Mouse (Mus musculus): Measurements from ENCODE around the gene Lcn5. TPM values are rescaled to one million over a fixed set of nuclear protein-coding genes. Genes with fewer than 3 reads are reported as not detected.
"Not testable (repeated sequence)": the region's sequence is repeated elsewhere in the genome, so short reads cannot be mapped to it uniquely, and the experiment has no call there.

Lcn5 gene
- polyA plus RNA-seq, 1 experiment from 2014 or later: not detected

DNA sequence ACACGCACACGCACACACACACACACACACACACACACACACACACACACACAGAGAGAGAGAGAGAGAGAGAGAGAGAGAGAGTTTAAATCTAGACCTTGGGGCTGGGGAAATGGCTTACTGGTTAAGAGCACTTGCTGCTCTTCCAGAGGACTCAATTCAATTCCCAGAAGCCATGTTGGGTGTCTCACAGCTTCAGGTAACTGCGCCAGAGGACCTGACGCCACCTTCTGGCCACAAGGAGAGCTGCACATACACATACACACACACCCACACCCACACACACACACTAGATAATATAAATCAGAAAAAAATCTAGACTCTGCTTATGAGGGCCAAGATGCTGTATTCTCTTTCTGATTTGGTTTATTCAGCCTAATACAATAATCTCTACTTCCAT, 29.2 kb downstream of the Lcn5 start:
- 67% methylated on average over 4 of the region's 4 CpGs for WGBS
- Histone ChIP-seq H3K9ac (no peak overlapping the region), H3K27ac (no peak overlapping the region), H3K36me3 (no peaks in the 10 kb centered on the region), H3K4me3 (no peak overlapping the region), H3K27me3 (0 out of 2 replicates have a peak, but pooled peaks cover 5% of the 10 kb centered on the region), H3K4me1 (no peaks in the 10 kb centered on the region), H3K9me3 (no peaks in the 10 kb centered on the region), H3K4me2 (no peak overlapping the region)
- no peak for ATAC-seq (ENCODE audit: insufficient number of reproducible peaks, low FRiP score, low TSS enrichment, low read depth)

DNA sequence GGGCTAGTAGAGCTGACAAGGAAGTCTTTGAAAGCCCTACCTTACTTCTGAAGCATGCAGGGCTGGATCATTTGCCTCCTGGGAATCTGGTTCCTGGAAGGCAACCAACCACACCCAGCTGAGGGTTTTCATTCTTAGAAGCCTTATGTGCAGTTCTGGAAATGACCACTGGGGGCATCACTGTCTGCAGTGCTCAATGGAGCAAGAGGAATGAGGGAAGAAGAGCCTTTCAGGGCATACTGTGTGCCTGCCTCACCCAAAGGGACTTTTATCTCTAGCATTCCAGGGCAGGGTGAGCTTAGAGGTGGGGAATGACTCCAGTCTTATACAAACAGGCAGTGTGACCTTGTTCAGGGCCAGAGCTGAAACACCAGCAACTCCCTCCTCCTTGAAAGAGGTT, 36.9 kb downstream of the Lcn5 start:
- Histone ChIP-seq H3K4me3 (no peak overlapping the region), H3K27ac (no peak overlapping the region), H3K36me3 (no peaks in the 10 kb centered on the region), H3K27me3 (no peaks in the 10 kb centered on the region), H3K9me3 (no peaks in the 10 kb centered on the region), H3K9ac (no peak overlapping the region), H3K4me2 (no peak overlapping the region), H3K4me1 (peaks cover 4% of the 10 kb centered on the region; the same call in 1 of the 2 replicates)
- ATAC-seq (ENCODE audit: insufficient number of reproducible peaks, low FRiP score, low TSS enrichment, low read depth): no peak

DNA sequence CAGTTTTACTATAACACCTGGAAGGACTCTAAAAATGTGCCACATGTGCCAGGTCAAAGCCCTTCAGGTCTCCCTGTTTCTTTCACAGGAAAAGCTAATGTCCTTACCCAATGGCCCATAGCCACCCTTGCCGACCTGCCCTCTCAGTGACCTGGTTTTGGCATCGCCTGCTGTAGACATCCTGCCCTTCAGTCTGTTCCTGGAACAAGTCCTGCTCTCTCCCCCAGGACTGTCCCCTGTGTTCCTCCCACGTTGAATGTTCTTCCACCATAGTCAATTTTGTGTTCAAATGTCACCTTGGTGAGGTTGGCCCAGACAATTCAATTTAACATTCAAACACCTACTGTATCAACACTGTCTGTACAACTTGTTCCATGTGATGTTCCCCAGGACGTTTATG, 39.2 kb downstream of the Lcn5 start:
- no peaks in the 10 kb centered on the region for H3K9me3 ChIP-seq
- H3K27ac ChIP-seq: no peak overlapping the region
- H3K9ac ChIP-seq: no peak overlapping the region
- H3K27me3 ChIP-seq: no peaks in the 10 kb centered on the region
- peaks cover 4% of the 10 kb centered on the region; the same call in 1 of the 2 replicates for H3K4me1 ChIP-seq
- ATAC-seq (ENCODE audit: insufficient number of reproducible peaks, low FRiP score, low TSS enrichment, low read depth): no peak
- no peak overlapping the region for H3K4me3 ChIP-seq
- H3K36me3 ChIP-seq: no peaks in the 10 kb centered on the region
- no peak overlapping the region for H3K4me2 ChIP-seq
- 56% methylated on average over 4 of the region's 4 CpGs for WGBS

DNA sequence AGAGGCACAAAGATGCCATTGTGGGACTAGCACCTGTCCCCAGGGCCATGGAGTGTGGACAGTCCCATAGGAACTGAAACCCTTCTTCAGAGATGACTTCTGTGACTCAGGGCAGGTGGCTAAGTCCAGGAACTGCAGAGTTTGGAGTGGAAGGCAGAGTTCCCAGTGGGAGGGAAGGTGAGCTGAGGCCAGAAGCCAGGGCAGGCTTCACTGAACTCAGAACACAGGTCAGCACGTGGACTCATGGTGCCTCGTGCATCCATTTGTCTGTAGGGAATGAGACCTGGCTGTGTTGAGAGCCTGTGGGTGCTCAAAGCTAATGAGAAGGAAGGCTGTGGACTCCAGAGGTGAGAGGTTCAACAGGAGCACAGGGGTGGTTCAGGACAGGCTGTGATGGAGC, 40.9 kb downstream of the Lcn5 start:
- H3K4me2 ChIP-seq: no peak overlapping the region
- 79% methylated on average over 2 of the region's 2 CpGs for whole genome bisulfite sequencing
- ATAC-seq (ENCODE audit: insufficient number of reproducible peaks, low FRiP score, low TSS enrichment, low read depth): no peak
- peaks cover 4% of the 10 kb centered on the region; the same call in 1 of the 2 replicates for H3K4me1 ChIP-seq
- H3K4me3 ChIP-seq: no peak overlapping the region
- no peaks in the 10 kb centered on the region for H3K36me3 ChIP-seq
- no peaks in the 10 kb centered on the region for H3K27me3 ChIP-seq
- H3K9ac ChIP-seq: no peak overlapping the region
- H3K9me3 ChIP-seq: no peaks in the 10 kb centered on the region
- H3K27ac ChIP-seq: no peak overlapping the region

DNA sequence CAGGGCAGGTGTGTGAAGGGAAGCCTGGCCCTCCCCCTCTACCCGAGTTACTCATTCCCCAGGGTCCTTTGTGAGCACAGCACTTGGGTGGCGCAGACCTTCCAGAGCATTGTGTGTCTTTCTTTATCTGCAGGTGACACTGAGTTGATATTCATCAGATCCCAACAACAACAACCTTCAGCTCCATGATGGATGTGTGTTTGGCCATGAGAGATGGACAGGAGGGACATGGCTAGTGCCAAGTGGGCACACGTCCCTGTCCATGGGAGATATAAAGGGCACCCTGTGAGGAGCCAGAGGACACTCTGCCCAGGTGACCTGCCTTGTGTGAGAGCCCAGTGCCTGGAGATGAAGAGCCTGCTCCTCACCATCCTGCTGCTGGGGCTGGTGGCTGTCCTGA, 42.0 kb downstream of the Lcn5 start, which contains the start of gene Obp2a:
Gene Obp2a (plus strand): TSS at position 301 of the 400 bp plus-strand sequence.
- H3K4me2 ChIP-seq: not testable (repeated sequence)
- 83% methylated on average over 3 of the region's 3 CpGs for WGBS

DNA sequence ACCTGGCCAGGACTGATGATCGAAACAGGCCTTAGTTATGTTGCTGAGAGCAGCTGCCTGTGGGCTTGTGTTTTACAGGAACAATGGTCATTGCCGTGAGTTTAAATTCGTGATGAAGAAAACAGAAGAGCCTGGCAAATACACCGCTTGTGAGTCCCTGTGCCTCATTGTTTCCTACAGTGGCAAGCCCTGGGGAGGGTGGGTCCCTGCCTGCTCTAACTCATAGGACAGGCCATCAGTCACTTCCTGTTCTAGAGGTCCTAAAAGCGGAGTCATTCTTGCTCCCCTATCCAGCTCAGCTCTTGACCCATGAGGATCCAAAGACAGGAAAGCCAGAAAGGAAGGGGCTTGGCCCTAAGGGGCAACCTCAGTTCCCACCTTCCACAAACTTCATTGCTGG, 43.2 kb downstream of the Lcn5 start:
- WGBS: 71% methylated on average over 5 of the region's 5 CpGs
- ATAC-seq (ENCODE audit: insufficient number of reproducible peaks, low FRiP score, low TSS enrichment, low read depth): no peak
- H3K9me3 ChIP-seq: no peaks in the 10 kb centered on the region

More for the DNA sequence above, 42.0 kb downstream of the Lcn5 start, which contains the start of gene Obp2a:
- H3K36me3 ChIP-seq; H3K4me3 ChIP-seq; H3K27me3 ChIP-seq; ATAC-seq (ENCODE audit: insufficient number of reproducible peaks, low FRiP score, low TSS enrichment, low read depth); H3K9ac ChIP-seq; H3K4me1 ChIP-seq; H3K27ac ChIP-seq; H3K9me3 ChIP-seq: not testable (repeated sequence)

DNA sequence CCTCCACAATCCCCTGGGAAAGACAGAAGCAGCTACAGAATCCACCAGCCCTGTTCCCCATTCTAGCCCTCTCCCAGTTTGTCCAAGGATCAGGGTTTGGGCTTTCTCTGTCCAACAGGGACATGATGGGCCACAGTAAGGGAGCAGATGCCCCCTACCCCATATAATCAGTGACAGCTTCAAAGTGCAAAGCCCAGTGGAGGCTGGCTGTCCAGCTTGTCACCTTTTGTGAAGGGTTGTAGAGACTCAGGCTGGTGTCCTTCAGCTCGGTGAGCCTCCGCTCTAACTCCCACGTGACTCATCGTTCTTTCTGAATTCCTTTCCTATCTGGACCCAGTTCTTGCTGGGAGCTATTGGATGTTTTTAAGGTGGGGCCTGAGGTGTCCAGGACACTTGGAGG, 46.0 kb downstream of the Lcn5 start:
- ATAC-seq (ENCODE audit: insufficient number of reproducible peaks, low FRiP score, low TSS enrichment, low read depth): no peak
- H3K4me3 ChIP-seq: no peak overlapping the region
- no peak overlapping the region for H3K4me2 ChIP-seq
- WGBS: 78% methylated on average over 4 of the region's 4 CpGs
- H3K36me3 ChIP-seq: peaks cover 4% of the 10 kb centered on the region; the same call in 1 of the 2 replicates
- no peak overlapping the region for H3K27ac ChIP-seq
- peaks cover 11% of the 10 kb centered on the region for H3K4me1 ChIP-seq
- H3K9ac ChIP-seq: no peak overlapping the region
- no peaks in the 10 kb centered on the region for H3K9me3 ChIP-seq
- H3K27me3 ChIP-seq: no peaks in the 10 kb centered on the region

More for the DNA sequence above, 43.2 kb downstream of the Lcn5 start:
- Histone ChIP-seq H3K4me1 (no peaks in the 10 kb centered on the region), H3K36me3 (no peaks in the 10 kb centered on the region), H3K27ac (no peak overlapping the region), H3K27me3 (no peaks in the 10 kb centered on the region), H3K9ac (no peak overlapping the region), H3K4me3 (no peak overlapping the region), H3K4me2 (no peak overlapping the region)

DNA sequence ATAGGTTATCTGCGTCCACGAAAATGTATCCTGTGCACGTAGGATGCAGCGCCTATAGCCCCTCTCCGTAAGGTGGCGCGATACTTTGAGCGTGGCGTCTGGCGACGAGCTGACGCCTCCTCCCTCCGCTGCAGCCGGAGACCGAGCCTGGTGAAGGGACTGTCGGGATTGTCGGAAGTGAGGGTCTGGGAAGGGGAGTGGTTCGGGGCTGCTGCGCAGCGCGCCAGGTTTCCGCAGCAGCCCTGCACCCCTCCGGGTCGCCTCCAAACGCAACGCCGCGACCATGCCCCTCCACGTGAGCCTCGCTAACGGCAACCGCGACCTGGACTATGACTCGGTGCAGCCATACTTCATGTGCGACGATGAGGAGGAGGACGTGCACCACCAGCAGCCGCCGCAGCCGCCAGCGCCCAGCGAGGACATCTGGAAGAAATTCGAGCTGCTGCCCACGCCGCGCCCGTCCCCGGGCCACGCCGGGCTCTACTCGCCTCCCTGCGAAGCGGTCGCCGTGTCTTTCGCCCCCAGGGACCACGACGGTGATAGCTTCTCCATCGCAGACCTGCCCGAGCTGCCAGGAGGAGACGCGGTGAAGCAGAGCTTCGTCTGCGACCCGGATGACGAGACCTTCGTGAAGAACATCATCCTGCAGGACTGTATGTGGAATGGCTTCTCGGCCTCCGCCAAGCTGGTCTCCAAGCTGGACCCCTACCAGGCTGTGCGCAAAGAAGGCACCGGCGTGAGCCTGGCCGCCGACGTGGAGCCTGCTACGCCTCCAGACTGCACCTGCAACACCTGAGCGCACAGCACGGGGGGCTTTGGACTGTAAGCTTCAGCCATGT, 49.1 kb downstream of the Lcn5 start, which contains the start of gene Bmyc:
Gene Bmyc (plus strand): TSS at position 97 of the 839 bp plus-strand sequence.
- under 1% methylated on average over 78 of the region's 78 CpGs for WGBS
- H3K27ac ChIP-seq: peak within 1 kb of the TSS; percentile 88
- ATAC-seq (ENCODE audit: insufficient number of reproducible peaks, low FRiP score, low TSS enrichment, low read depth): peak; percentile 89
- H3K9me3 ChIP-seq: no peaks in the 10 kb centered on the region
- H3K4me3 ChIP-seq: peak within 1 kb of the TSS; percentile 70
- H3K27me3 ChIP-seq: no peaks in the 10 kb centered on the region
- peak within 1 kb of the TSS; percentile 81 for H3K4me2 ChIP-seq
- peaks cover 15% of the 10 kb centered on the region for H3K4me1 ChIP-seq
- H3K36me3 ChIP-seq: peaks cover 8% of the 10 kb centered on the region; the same call in 1 of the 2 replicates
- peak within 1 kb of the TSS; percentile 68 for H3K9ac ChIP-seq

DNA sequence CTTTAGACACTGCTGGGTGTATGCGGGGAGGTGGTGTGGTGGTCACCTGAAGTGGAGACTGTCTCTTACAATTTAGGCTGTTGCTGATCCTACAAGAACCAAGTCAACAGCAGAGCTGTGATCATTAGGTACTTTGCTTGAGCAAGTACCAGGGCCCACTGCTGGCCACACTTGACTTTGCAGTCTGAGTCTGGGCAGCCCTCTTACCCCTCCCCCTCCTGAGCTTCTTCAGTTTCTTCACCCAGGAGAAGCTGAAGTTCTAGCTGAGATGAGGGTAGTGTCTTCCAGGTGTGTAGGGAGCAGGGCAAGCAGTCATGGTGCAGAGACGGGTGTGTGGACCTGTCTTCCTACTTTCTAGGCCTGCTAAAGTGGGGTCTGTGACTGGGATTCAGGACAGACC, 50.4 kb downstream of the Lcn5 start:
- no peak for ATAC-seq (ENCODE audit: insufficient number of reproducible peaks, low FRiP score, low TSS enrichment, low read depth)
- peaks cover 8% of the 10 kb centered on the region; the same call in 1 of the 2 replicates for H3K36me3 ChIP-seq
- no peaks in the 10 kb centered on the region for H3K9me3 ChIP-seq
- H3K27me3 ChIP-seq: no peaks in the 10 kb centered on the region
- 76% methylated on average over 2 of the region's 2 CpGs for WGBS
- no peak overlapping the region for H3K9ac ChIP-seq
- no peak overlapping the region for H3K4me2 ChIP-seq
- peaks cover 15% of the 10 kb centered on the region for H3K4me1 ChIP-seq
- H3K4me3 ChIP-seq: no peak overlapping the region
- H3K27ac ChIP-seq: no peak overlapping the region

DNA sequence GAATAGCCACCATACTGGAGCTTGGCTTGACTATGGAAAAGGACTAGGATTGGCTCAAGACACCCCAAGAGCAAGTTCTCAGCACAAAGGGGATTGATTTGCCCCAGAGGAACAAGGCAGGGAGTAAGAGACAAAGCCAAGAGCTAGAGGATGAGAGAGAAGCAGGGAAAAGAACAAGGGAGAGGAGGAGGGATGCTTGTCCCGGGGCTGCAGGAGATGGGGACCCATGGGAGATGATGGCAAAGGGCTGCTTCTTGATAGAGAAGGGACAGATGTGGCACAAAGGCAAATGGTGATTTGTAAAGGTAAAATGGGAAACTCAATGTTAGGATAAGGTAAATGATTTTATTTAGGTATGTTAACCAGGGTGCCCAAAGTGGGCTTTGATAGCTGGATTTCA, 51.3 kb downstream of the Lcn5 start:
- not testable (repeated sequence) for H3K4me3 ChIP-seq; ATAC-seq (ENCODE audit: insufficient number of reproducible peaks, low FRiP score, low TSS enrichment, low read depth); H3K9ac ChIP-seq; H3K9me3 ChIP-seq; H3K36me3 ChIP-seq; H3K27me3 ChIP-seq; H3K27ac ChIP-seq; H3K4me2 ChIP-seq
- peaks cover 15% of the 10 kb centered on the region for H3K4me1 ChIP-seq
- WGBS: 96% methylated on average over 1 of the region's 1 CpGs

DNA sequence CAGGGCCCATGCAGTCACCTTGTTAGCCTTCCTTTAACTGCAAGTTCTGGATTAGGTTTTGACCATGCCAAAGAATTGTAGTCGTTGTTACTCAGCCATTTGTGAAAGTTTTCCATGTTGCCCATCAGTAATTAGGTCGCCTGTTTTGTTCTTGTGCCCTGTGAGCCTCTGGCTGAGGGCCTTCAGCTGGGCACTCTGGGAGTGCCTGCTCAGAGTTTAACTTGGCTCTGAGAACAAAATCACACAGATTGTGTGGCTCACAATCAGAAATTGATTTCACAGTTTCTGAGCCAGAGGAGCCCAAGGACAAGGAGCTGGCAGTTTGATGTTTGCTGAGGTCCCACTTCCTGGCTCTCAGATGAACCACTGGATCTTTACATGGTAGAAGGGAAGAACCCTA, 52.0 kb downstream of the Lcn5 start:
- not testable (repeated sequence) for H3K4me2 ChIP-seq; H3K27ac ChIP-seq; H3K27me3 ChIP-seq; H3K36me3 ChIP-seq; H3K9me3 ChIP-seq; ATAC-seq (ENCODE audit: insufficient number of reproducible peaks, low FRiP score, low TSS enrichment, low read depth); H3K4me3 ChIP-seq; H3K9ac ChIP-seq
- 57% methylated on average over 2 of the region's 2 CpGs for WGBS
- peaks cover 15% of the 10 kb centered on the region for H3K4me1 ChIP-seq

All from limb, embryonic 15.5 days (tissue).